Mouse (Mus musculus) midbrain, embryonic 12.5 days (tissue): ENCODE data around the gene LTO1. TPM values are rescaled to one million over a fixed set of nuclear protein-coding genes. Genes with fewer than 3 reads are reported as not detected.

Experiments used
- ATAC-seq: fragments of 200-750 bp; cut with Nextera tagmentation; 2 replicates; pipeline ENCODE4 v1.8.0; 2017; ENCODE audit warnings: low read depth, moderate TSS enrichment, moderate library complexity; ENCODE audit not compliant: low FRiP score
- H3K27ac ChIP-seq: fragments of 300-500 bp; sonication (generic); replicated peaks from 2 replicates; pipeline ENCODE4 v1.5.1; 2016; ENCODE audit warnings: mild to moderate bottlenecking
- H3K27me3 ChIP-seq: fragments of 300-500 bp; sonication (generic); 2 replicates; pipeline ENCODE4 v1.6.1; 2016; ENCODE audit warnings: mild to moderate bottlenecking
- H3K36me3 ChIP-seq: fragments of 300-500 bp; sonication (generic); 2 replicates; pipeline ENCODE4 v1.6.1; 2016
- H3K4me1 ChIP-seq: fragments of 300-500 bp; sonication (generic); 2 replicates; pipeline ENCODE4 v1.6.1; 2016
- H3K4me2 ChIP-seq: fragments of 300-500 bp; sonication (generic); replicated peaks from 2 replicates; pipeline ENCODE4 v1.6.1; 2016; ENCODE audit warnings: mild to moderate bottlenecking, moderate library complexity
- H3K4me3 ChIP-seq: fragments of 300-500 bp; sonication (generic); 2 replicates; pipeline ENCODE4 v1.5.1; 2016; ENCODE audit warnings: mild to moderate bottlenecking
- H3K9ac ChIP-seq: fragments of 300-500 bp; sonication (generic); replicated peaks from 2 replicates; pipeline ENCODE4 v1.6.1; 2016; ENCODE audit warnings: mild to moderate bottlenecking, moderate library complexity
- H3K9me3 ChIP-seq: fragments of 300-500 bp; sonication (generic); 2 replicates; pipeline ENCODE4 v1.6.1; 2016; ENCODE audit warnings: mild to moderate bottlenecking
- whole genome bisulfite sequencing: fragments of 180-500 bp; shearing (Covaris S2); methylation state at CpG from one replicate; pipeline ENCODE4 v1.1.7; 2016; 5-methylcytosine and 5-hydroxymethylcytosine counted together
- polyA plus RNA-seq: library from polyadenylated mRNA; unstranded; fragments of >200 nt; fragmentation: Nextera tagmentation; extraction: Ambion mirVana; gene quantifications from 2 replicates; pipeline ENCODE4 v1.2.1, GENCODE M21; 2016

Gene LTO1
- polyA plus RNA-seq, 1 experiment from 2014 or later, result 36.4 TPM

- Histone ChIP-seq H3K27ac (no peak overlapping the region), H3K9me3 (no peaks in the 10 kb centered on the region), H3K36me3 (peaks cover 6% of the 10 kb centered on the region; the same call in 1 of the 2 replicates), H3K27me3 (no peaks in the 10 kb centered on the region), H3K4me2 (no peak overlapping the region), H3K4me3 (no peak overlapping the region), H3K4me1 (peaks cover 13% of the 10 kb centered on the region), H3K9ac (no peak overlapping the region)
- WGBS, result 83% methylated on average over 4 of the region's 4 CpGs
- ATAC-seq, result no peak
Measured at GRCm38 (mm10) chr7:144912897-144913296, 2.0 kb upstream of the LTO1 start.

- peaks cover 19% of the 10 kb centered on the region for H3K36me3 ChIP-seq
- H3K9ac ChIP-seq, result peak overlapping the region; percentile 75
- peak; percentile 95 for ATAC-seq
- H3K27me3 ChIP-seq, result no peaks in the 10 kb centered on the region
- 11% methylated on average over 17 of the region's 17 CpGs for WGBS
- H3K9me3 ChIP-seq, result no peaks in the 10 kb centered on the region
- H3K4me3 ChIP-seq, result peak overlapping the region; percentile 85
- H3K27ac ChIP-seq, result peak overlapping the region; percentile 91
- H3K4me1 ChIP-seq, result peaks cover 13% of the 10 kb centered on the region
- H3K4me2 ChIP-seq, result peak overlapping the region; percentile 83
Measured at GRCm38 (mm10) chr7:144914296-144914947, 478 bp upstream of the LTO1 start.

GRCm38 (mm10) chr7:144918823-144919222 lies 3.9 kb downstream of the LTO1 start:
- H3K9me3 ChIP-seq, result no peaks in the 10 kb centered on the region
- no peak overlapping the region for H3K4me3 ChIP-seq
- H3K4me2 ChIP-seq, result no peak overlapping the region
- H3K36me3 ChIP-seq, result peaks cover 51% of the 10 kb centered on the region
- no peak overlapping the region for H3K27ac ChIP-seq
- 90% methylated on average over 1 of the region's 1 CpGs for WGBS
- no peak overlapping the region for H3K9ac ChIP-seq
- peaks cover 13% of the 10 kb centered on the region for H3K4me1 ChIP-seq
- H3K27me3 ChIP-seq, result no peaks in the 10 kb centered on the region
- ATAC-seq, result no peak

GRCm38 (mm10) chr7:144927591-144927990 lies 12.7 kb downstream of the LTO1 start:
- 0 out of 2 replicates have a peak overlapping the region, but pooled peaks have one; percentile 1 for H3K27ac ChIP-seq
- no peak overlapping the region for H3K4me2 ChIP-seq
- ATAC-seq, result no peak
- peaks cover 5% of the 10 kb centered on the region for H3K4me1 ChIP-seq
- H3K9me3 ChIP-seq, result no peaks in the 10 kb centered on the region
- peaks cover 39% of the 10 kb centered on the region for H3K36me3 ChIP-seq
- WGBS, result 71% methylated on average over 2 of the region's 2 CpGs
- no peak overlapping the region for H3K4me3 ChIP-seq
- no peaks in the 10 kb centered on the region for H3K27me3 ChIP-seq
- no peak overlapping the region for H3K9ac ChIP-seq

GRCm38 (mm10) chr7:144928009-144928888 lies 13.3 kb downstream of the LTO1 start:
- Histone ChIP-seq H3K27me3 (no peaks in the 10 kb centered on the region), H3K9ac (no peak overlapping the region), H3K4me3 (no peak overlapping the region), H3K4me1 (peaks cover 5% of the 10 kb centered on the region), H3K27ac (peak overlapping the region; percentile 1; the same call in 1 of the 2 replicates), H3K36me3 (peaks cover 43% of the 10 kb centered on the region), H3K4me2 (no peak overlapping the region), H3K9me3 (no peaks in the 10 kb centered on the region)
- no peak for ATAC-seq
- 79% methylated on average over 4 of the region's 4 CpGs for WGBS

- peaks cover 45% of the 10 kb centered on the region for H3K36me3 ChIP-seq
- no peak overlapping the region for H3K4me2 ChIP-seq
- H3K27me3 ChIP-seq, result no peaks in the 10 kb centered on the region
- no peaks in the 10 kb centered on the region for H3K9me3 ChIP-seq
- ATAC-seq, result no peak
- no peak overlapping the region for H3K4me3 ChIP-seq
- H3K27ac ChIP-seq, result no peak overlapping the region; the same call in 1 of the 2 replicates
- no peak overlapping the region for H3K9ac ChIP-seq
- H3K4me1 ChIP-seq, result peaks cover 5% of the 10 kb centered on the region
- 90% methylated on average over 6 of the region's 6 CpGs for WGBS
Measured at GRCm38 (mm10) chr7:144928889-144929210, 13.9 kb downstream of the LTO1 start.

- H3K27ac ChIP-seq, result 0 out of 2 replicates have a peak overlapping the region, but pooled peaks have one; percentile 6
- no peaks in the 10 kb centered on the region for H3K9me3 ChIP-seq
- H3K36me3 ChIP-seq, result peaks cover 49% of the 10 kb centered on the region
- peaks cover 5% of the 10 kb centered on the region for H3K4me1 ChIP-seq
- no peak overlapping the region for H3K4me3 ChIP-seq
- ATAC-seq, result no peak
- H3K9ac ChIP-seq, result no peak overlapping the region
- 82% methylated on average over 8 of the region's 8 CpGs for WGBS
- H3K27me3 ChIP-seq, result no peaks in the 10 kb centered on the region
- no peak overlapping the region for H3K4me2 ChIP-seq
Measured at GRCm38 (mm10) chr7:144929506-144929905, 14.6 kb downstream of the LTO1 start.

GRCm38 (mm10) chr7:144929931-144930330 lies 15.0 kb downstream of the LTO1 start:
- H3K4me1 ChIP-seq, result peaks cover 5% of the 10 kb centered on the region
- 64% methylated on average over 5 of the region's 5 CpGs for WGBS
- 0 out of 2 replicates have a peak overlapping the region, but pooled peaks have one; percentile 27 for H3K27ac ChIP-seq
- no peak overlapping the region for H3K4me3 ChIP-seq
- peaks cover 52% of the 10 kb centered on the region for H3K36me3 ChIP-seq
- no peaks in the 10 kb centered on the region for H3K9me3 ChIP-seq
- H3K27me3 ChIP-seq, result no peaks in the 10 kb centered on the region
- ATAC-seq, result no peak
- H3K4me2 ChIP-seq, result no peak overlapping the region
- H3K9ac ChIP-seq, result no peak overlapping the region

- WGBS, result 25% methylated on average over 3 of the region's 3 CpGs
- Histone ChIP-seq H3K9me3 (no peaks in the 10 kb centered on the region), H3K4me2 (no peak overlapping the region), H3K36me3 (peaks cover 69% of the 10 kb centered on the region), H3K27me3 (no peaks in the 10 kb centered on the region), H3K9ac (no peak overlapping the region), H3K27ac (no peak overlapping the region), H3K4me1 (peaks cover 19% of the 10 kb centered on the region), H3K4me3 (no peak overlapping the region)
- ATAC-seq, result no peak
Measured at GRCm38 (mm10) chr7:144931778-144932177, 16.9 kb downstream of the LTO1 start.

GRCm38 (mm10) chr7:144932389-144932937 lies 17.6 kb downstream of the LTO1 start:
- WGBS, result 82% methylated on average over 18 of the region's 18 CpGs
- Histone ChIP-seq H3K27me3 (no peaks in the 10 kb centered on the region), H3K9ac (no peak overlapping the region), H3K9me3 (no peaks in the 10 kb centered on the region), H3K27ac (no peak overlapping the region), H3K4me3 (no peak overlapping the region), H3K4me1 (peaks cover 24% of the 10 kb centered on the region), H3K4me2 (no peak overlapping the region), H3K36me3 (peaks cover 74% of the 10 kb centered on the region)
- ATAC-seq, result no peak

- Histone ChIP-seq H3K9ac (no peak overlapping the region), H3K27ac (no peak overlapping the region), H3K36me3 (peaks cover 74% of the 10 kb centered on the region), H3K4me2 (no peak overlapping the region), H3K27me3 (0 out of 2 replicates have a peak, but pooled peaks cover 5% of the 10 kb centered on the region), H3K4me3 (no peak overlapping the region), H3K9me3 (no peaks in the 10 kb centered on the region), H3K4me1 (peaks cover 30% of the 10 kb centered on the region)
- 91% methylated on average over 3 of the region's 3 CpGs for WGBS
- no peak for ATAC-seq
Measured at GRCm38 (mm10) chr7:144933336-144933735, 18.4 kb downstream of the LTO1 start.

- peaks cover 32% of the 10 kb centered on the region for H3K4me1 ChIP-seq
- no peak overlapping the region for H3K4me2 ChIP-seq
- WGBS, result 92% methylated on average over 8 of the region's 8 CpGs
- H3K36me3 ChIP-seq, result peaks cover 71% of the 10 kb centered on the region
- no peaks in the 10 kb centered on the region for H3K9me3 ChIP-seq
- 0 out of 2 replicates have a peak, but pooled peaks cover 5% of the 10 kb centered on the region for H3K27me3 ChIP-seq
- no peak overlapping the region for H3K4me3 ChIP-seq
- H3K9ac ChIP-seq, result no peak overlapping the region
- no peak for ATAC-seq
- 0 out of 2 replicates have a peak overlapping the region, but pooled peaks have one; percentile 35 for H3K27ac ChIP-seq
Measured at GRCm38 (mm10) chr7:144933796-144934195, 18.9 kb downstream of the LTO1 start.
